Mouse (Mus musculus) kidney, adult 2 months (tissue): Measurements from ENCODE around the gene Fam193b. TPM values are rescaled to one million over a fixed set of nuclear protein-coding genes. Genes with fewer than 3 reads are reported as not detected.

Source experiments
- DNase-seq: peaks from one replicate; pipeline ENCODE4 v3.0.0; 2021
- H3K27ac ChIP-seq: fragments of 200-500 bp; 2 replicates; pipeline ENCODE4 v1.5.1; 2012; ENCODE audit warnings: low read depth, low read length, control low read depth, inconsistent platforms; ENCODE audit not compliant: insufficient read depth
- H3K27me3 ChIP-seq: fragments of 200-500 bp; replicated peaks from 2 replicates; pipeline ENCODE4 v1.6.1; 2012; ENCODE audit warnings: mild to moderate bottlenecking, moderate library complexity, low read length, inconsistent platforms; ENCODE audit not compliant: control insufficient read depth, insufficient read depth
- H3K36me3 ChIP-seq: fragments of 200-500 bp; 2 replicates; pipeline ENCODE4 v1.6.1; 2012; ENCODE audit warnings: mild to moderate bottlenecking, moderate library complexity, low read length, inconsistent platforms; ENCODE audit not compliant: control insufficient read depth, insufficient read depth
- H3K4me1 ChIP-seq: fragments of 200-500 bp; 2 replicates; pipeline ENCODE4 v1.6.1; 2011; ENCODE audit warnings: low read length; ENCODE audit not compliant: control insufficient read depth, insufficient read depth
- H3K4me3 ChIP-seq: fragments of 200-500 bp; 2 replicates; pipeline ENCODE4 v1.5.1; 2011; ENCODE audit warnings: mild to moderate bottlenecking, low read depth, low read length, control low read depth; ENCODE audit not compliant: insufficient read depth
- CTCF ChIP-seq: fragments of 200-500 bp; conservative IDR thresholded peaks from 2 replicates; pipeline ENCODE4 v1.5.1; 2011; ENCODE audit warnings: low read depth, mild to moderate bottlenecking, control low read depth, low read length, moderate library complexity, mixed read lengths; ENCODE audit not compliant: insufficient read depth, insufficient read length
- POLR2A ChIP-seq: fragments of 200-500 bp; IDR thresholded peaks from one replicate; pipeline ENCODE4 v1.6.1; 2011; ENCODE audit warnings: low read depth, low read length, control low read depth
- WGBS: fragments of 180-500 bp; shearing (Covaris S2); methylation state at CpG from one replicate; pipeline ENCODE4 v1.1.7; 2018; 5-methylcytosine and 5-hydroxymethylcytosine counted together
- polyA plus RNA-seq: library from polyadenylated mRNA; depleted of rRNA; stranded (reverse); fragments of >200 nt; gene quantifications from 2 replicates; pipeline ENCODE4 v1.2.3, GENCODE M21; 2012; rRNA removed

Gene Fam193b
- 85.6 and 102 TPM in 2 replicates for polyA plus RNA-seq

DNA sequence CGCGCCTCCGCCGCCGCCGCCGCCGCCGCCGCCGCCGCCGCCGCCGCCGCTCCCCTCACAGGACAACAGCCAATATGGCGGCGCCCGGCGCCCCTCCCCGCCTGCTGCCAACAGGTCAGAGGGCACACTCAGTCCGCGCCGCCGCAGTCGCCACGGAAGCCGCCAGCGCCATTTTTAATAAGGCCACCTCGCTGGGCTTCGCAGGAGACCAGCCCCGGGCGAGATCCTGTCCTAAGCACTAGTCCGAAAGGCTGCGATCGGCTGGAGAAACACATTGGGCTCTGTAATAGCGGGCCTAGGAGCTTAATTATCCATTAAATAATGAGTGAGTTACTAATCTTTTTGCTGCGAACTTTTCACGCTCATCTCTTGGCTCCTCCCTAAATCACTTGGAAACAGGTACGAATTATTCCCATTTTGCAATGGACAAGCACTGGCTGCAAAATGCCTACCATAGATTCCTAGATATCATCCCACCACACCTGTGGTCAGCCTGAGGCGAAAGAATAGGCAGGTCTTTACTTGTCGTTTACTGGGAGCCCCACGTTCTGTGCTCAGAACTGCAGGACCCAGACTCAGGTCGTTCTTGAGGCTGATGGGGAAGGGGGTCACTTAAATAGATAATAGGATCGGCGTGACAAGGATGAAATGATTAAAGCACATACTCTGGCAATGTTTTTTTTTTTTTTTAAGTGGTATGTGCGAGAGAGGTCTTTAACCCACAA is at the start of gene Fam193b:
Gene Fam193b (minus strand): TSS at position 94 of the 725 bp plus-strand sequence.
- Histone ChIP-seq H3K4me3 (peak within 1 kb of the TSS; percentile 93), H3K36me3 (no peaks in the 10 kb centered on the region), H3K4me1 (peaks cover 8% of the 10 kb centered on the region; the same call in 1 of the 2 replicates), H3K27ac (peak within 1 kb of the TSS; percentile 66), H3K27me3 (no peaks in the 10 kb centered on the region)
- DNase-seq: peak; percentile 97
- 2% methylated on average over 33 of the region's 47 CpGs for WGBS
- TF ChIP-seq POLR2A (no peak), CTCF (no peak)

DNA sequence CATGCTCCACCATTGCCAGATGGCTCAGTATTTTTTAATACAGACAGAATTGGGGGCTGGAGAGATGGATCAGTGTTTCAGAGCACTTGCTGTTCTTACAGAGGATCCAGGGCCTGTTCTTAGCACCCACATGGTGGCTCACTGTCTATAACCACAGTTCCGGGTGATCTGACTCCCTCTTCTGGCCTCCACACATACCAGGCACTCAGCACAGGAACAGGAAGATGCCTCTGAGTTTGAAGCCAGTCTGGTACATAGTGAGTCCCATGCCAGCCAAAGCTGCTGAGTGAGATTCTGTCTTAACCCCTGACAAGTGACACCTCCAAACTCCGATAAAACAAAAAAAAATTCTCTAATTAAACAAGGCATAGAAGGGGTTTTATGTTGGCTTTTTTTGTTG is 49.4 kb upstream of the Fam193b start:
- no peak for TF ChIP-seq CTCF
- no peak for TF ChIP-seq POLR2A
- H3K36me3 ChIP-seq: no peaks in the 10 kb centered on the region
- no peaks in the 10 kb centered on the region for H3K27me3 ChIP-seq
- no peak overlapping the region for H3K27ac ChIP-seq
- H3K4me1 ChIP-seq: 0 out of 2 replicates have a peak, but pooled peaks cover 4% of the 10 kb centered on the region
- 85% methylated on average over 2 of the region's 2 CpGs for WGBS
- no peak overlapping the region for H3K4me3 ChIP-seq
- no peak for DNase-seq

DNA sequence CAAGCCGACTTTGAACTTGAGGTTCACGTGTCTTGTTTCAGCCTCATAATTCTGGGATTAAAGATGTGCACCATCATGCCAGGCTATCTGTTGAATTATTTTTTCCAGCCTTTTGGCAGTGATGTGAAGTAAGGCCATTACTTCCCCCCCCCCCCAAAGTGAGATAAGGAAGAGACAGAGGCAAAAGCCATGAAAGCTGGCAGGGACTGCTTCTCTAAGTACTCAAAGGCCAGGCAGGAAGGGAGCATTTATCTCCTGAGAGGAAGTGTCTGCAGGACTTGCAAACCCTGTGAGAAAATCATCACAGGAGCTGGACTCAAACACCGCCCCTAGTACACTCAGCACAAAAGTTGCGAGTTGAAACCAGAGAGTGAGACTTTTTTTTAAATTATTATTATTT is 48.4 kb upstream of the Fam193b start:
- H3K36me3 ChIP-seq: no peaks in the 10 kb centered on the region
- WGBS: 74% methylated on average over 4 of the region's 4 CpGs
- no peak for TF ChIP-seq CTCF
- TF ChIP-seq POLR2A: no peak
- H3K27ac ChIP-seq: no peak overlapping the region; the same call in 1 of the 2 replicates
- no peak overlapping the region for H3K4me3 ChIP-seq
- no peaks in the 10 kb centered on the region for H3K27me3 ChIP-seq
- H3K4me1 ChIP-seq: 0 out of 2 replicates have a peak, but pooled peaks cover 4% of the 10 kb centered on the region
- peak; percentile 9 for DNase-seq

DNA sequence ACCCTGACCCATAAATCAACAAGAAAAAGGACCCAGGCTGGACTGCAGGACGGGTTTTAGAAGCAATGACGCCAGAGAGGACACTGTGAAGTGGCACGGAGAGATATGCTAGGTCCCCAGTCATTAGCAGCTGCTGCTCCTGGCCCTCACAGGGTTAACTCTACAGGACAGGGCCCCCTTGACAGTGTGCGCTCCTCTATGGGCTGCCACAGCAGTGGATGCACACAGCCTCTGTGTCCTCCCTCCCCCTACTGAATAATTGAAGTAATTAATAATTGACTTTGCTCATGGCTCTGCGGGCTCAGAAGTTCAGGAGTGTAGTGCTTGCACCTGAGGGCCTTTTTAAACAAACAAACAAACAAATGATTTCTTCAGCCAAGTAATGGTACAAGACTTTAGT is 42.6 kb upstream of the Fam193b start:
- WGBS: 28% methylated on average over 5 of the region's 5 CpGs
- Histone ChIP-seq H3K4me1 (no peaks in the 10 kb centered on the region), H3K4me3 (no peak overlapping the region), H3K36me3 (no peaks in the 10 kb centered on the region), H3K27me3 (no peaks in the 10 kb centered on the region), H3K27ac (no peak overlapping the region)
- peak; percentile 39 for DNase-seq
- TF ChIP-seq POLR2A (no peak), CTCF (no peak)

DNA sequence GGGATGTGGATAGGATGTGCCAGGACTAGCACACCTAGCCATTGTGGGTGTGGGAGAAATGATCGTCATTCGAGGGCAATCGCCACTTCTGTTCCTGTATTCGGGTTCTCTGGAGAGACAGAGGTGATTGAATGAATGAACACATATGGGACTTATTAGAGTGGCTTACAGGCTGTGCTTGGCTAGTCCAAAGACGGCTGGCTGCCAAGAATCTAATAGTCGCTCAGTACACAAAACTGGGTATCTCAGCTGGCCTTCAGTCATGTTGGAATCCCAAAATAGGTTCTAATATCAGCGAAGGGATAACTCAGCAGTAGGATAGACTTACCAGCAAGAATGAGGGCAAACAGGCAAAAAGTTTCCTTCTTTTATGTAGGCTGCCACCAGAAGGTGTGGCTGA is 41.1 kb upstream of the Fam193b start:
- TF ChIP-seq POLR2A: no peak
- no peak for TF ChIP-seq CTCF
- no peaks in the 10 kb centered on the region for H3K27me3 ChIP-seq
- H3K36me3 ChIP-seq: no peaks in the 10 kb centered on the region
- H3K27ac ChIP-seq: no peak overlapping the region
- WGBS: 90% methylated on average over 7 of the region's 7 CpGs
- H3K4me3 ChIP-seq: no peak overlapping the region
- no peak for DNase-seq
- no peaks in the 10 kb centered on the region for H3K4me1 ChIP-seq

DNA sequence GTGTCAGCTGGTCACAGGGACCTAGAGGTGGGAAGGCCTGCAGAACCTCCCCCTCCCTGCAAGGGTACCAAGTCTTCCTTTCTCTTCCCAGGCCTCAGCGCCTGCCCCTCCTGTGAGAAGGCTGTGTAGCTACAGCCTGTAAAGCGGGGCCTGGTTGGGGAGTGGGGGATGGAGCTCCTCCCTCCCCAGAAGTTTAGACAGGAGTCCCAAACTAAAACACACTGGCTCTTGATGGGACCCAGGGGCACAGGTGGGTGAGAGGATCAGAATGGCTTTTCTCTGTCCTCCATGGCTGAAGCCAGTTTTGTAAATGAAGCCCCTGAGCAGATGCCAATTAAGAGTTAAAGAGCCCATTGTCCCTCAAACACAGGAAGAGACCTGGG is 36.7 kb upstream of the Fam193b start:
- H3K36me3 ChIP-seq: no peaks in the 10 kb centered on the region
- H3K4me3 ChIP-seq: no peak overlapping the region
- no peak overlapping the region for H3K27ac ChIP-seq
- WGBS: 87% methylated on average over 2 of the region's 2 CpGs
- TF ChIP-seq CTCF: no peak
- TF ChIP-seq POLR2A: no peak
- no peaks in the 10 kb centered on the region for H3K4me1 ChIP-seq
- H3K27me3 ChIP-seq: no peaks in the 10 kb centered on the region
- no peak for DNase-seq

DNA sequence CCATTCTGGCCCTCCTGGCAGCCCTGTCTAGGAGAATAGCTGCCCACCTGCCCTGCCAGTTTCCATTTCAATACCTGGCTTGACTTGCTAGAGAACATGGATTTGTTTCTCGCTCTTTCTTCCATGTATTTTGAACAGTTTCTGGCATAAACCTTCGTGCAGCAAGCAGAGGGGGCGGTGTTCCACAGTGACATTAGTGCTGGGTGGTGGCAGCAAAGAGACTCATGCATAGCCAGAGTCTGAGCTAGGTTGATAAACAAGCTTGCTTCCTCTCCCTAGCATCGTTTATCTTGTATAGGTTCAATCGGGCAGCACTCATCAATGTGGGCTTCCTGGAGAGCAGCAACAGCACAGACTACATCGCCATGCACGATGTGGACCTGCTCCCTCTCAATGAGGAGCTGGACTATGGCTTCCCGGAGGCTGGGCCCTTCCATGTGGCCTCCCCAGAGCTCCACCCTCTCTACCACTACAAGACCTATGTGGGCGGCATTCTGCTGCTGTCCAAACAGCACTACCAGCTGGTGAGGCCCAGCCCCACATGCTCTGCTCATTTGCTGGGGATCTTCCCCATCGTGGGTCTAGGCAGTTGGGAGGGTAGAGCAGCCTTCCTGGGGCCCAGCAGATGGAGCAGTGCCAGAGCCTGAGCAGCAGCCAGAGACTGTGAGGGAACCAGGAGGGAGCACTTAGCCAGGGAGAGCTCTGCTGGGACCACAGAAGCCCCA is 36.1 kb upstream of the Fam193b start:
- H3K4me3 ChIP-seq: no peak overlapping the region
- H3K27me3 ChIP-seq: no peaks in the 10 kb centered on the region
- no peaks in the 10 kb centered on the region for H3K4me1 ChIP-seq
- TF ChIP-seq POLR2A: no peak
- no peak overlapping the region for H3K27ac ChIP-seq
- H3K36me3 ChIP-seq: no peaks in the 10 kb centered on the region
- 78% methylated on average over 10 of the region's 10 CpGs for WGBS
- DNase-seq: no peak
